8 mouse cellular contexts compared by ENCODE assay signal in genomic region chr2:157077641-157078058, GRCm38 (mm10). TPM values are rescaled to one million over a fixed set of nuclear protein-coding genes. Genes with fewer than 3 reads are reported as not detected.
A peak's percentile ranks its signal among the peaks of the same experiment; 100 is the strongest.
DNase-seq lines count a peak whose midpoint lies in the region; ATAC-seq and TF ChIP-seq lines count a peak whose summit lies in the region.

No protein-coding gene starts in this region.

- no peak for ATAC-seq in embryonic facial prominence, embryonic 11.5 days (replicated peaks; ENCODE audit: insufficient number of reproducible peaks, low FRiP score, low TSS enrichment, low read depth)
- no peak for ATAC-seq in limb, embryonic 14.5 days (ENCODE audit: low FRiP score, low read depth)
- no peak for ATAC-seq in midbrain, embryonic 11.5 days (ENCODE audit: low FRiP score)

- peaks cover 16% of the 10 kb centered on the region for H3K4me1 ChIP-seq in embryonic facial prominence, embryonic 11.5 days (ENCODE audit: control insufficient read depth, insufficient read depth, low read length)
- peaks cover 49% of the 10 kb centered on the region for H3K4me1 ChIP-seq in limb, embryonic 14.5 days (ENCODE audit: control insufficient read depth, insufficient read depth, low read length)
- H3K4me1 ChIP-seq in midbrain, embryonic 11.5 days (ENCODE audit: control insufficient read depth, insufficient read depth, low read length) = peaks cover 42% of the 10 kb centered on the region

- WGBS in embryonic facial prominence, embryonic 11.5 days = 0% methylated on average over 15 of the region's 15 CpGs
- 0% methylated on average over 15 of the region's 15 CpGs for WGBS in limb, embryonic 14.5 days
- 1% methylated on average over 15 of the region's 15 CpGs for WGBS in midbrain, embryonic 11.5 days

- no peaks in the 10 kb centered on the region for H3K9me3 ChIP-seq in embryonic facial prominence, embryonic 11.5 days (replicated peaks; ENCODE audit: control insufficient read depth, low read length)
- no peaks in the 10 kb centered on the region for H3K9me3 ChIP-seq in limb, embryonic 14.5 days (ENCODE audit: control insufficient read depth, low read length)
- H3K9me3 ChIP-seq in midbrain, embryonic 11.5 days (ENCODE audit: control insufficient read depth, low read length) = no peaks in the 10 kb centered on the region

- peak; percentile 34 to 46 for DNase-seq in spleen, adult 18-20 months
- no peak for DNase-seq in spleen, adult 12 weeks (ENCODE audit: low spot score)
- DNase-seq in embryonic facial prominence, embryonic 11.5 days (ENCODE audit: low spot score) = peak; percentile 57
- DNase-seq in heart, adult 9 months (ENCODE audit: low spot score in 2 of 2) = peak; percentile 94 to 96
- peak; percentile 83 to 84 for DNase-seq in kidney, adult 8-10 months
- peak; percentile 74 for DNase-seq in limb, embryonic 14.5 days (ENCODE audit: low spot score)
- DNase-seq in midbrain, embryonic 11.5 days (ENCODE audit: low spot score, missing footprints) = peak; percentile 95
- peak; percentile 86 for DNase-seq in skeletal muscle tissue, adult 2 months (ENCODE audit: low read depth, low spot score)

- no peaks in the 10 kb centered on the region for H3K27me3 ChIP-seq in embryonic facial prominence, embryonic 11.5 days (ENCODE audit: control insufficient read depth, insufficient read depth, low read length)
- no peaks in the 10 kb centered on the region for H3K27me3 ChIP-seq in limb, embryonic 14.5 days (ENCODE audit: control insufficient read depth, insufficient read depth, low read length)
- no peaks in the 10 kb centered on the region for H3K27me3 ChIP-seq in midbrain, embryonic 11.5 days (ENCODE audit: control insufficient read depth, insufficient read depth, low read length)

- H3K9ac ChIP-seq in embryonic facial prominence, embryonic 11.5 days (replicated peaks; ENCODE audit: low read length) = peak overlapping the region; percentile 99
- peak overlapping the region; percentile 96 for H3K9ac ChIP-seq in limb, embryonic 14.5 days (ENCODE audit: low read depth, low read length, severe bottlenecking)
- H3K9ac ChIP-seq in midbrain, embryonic 11.5 days (ENCODE audit: low read length) = peak overlapping the region; percentile 98

- no peak for TF ChIP-seq POLR2A in limb, embryonic 14.5 days (IDR thresholded peaks at IDR 0.05; ENCODE audit: borderline replicate concordance, extremely low read depth, insufficient read depth, insufficient read length)

- H3K4me3 ChIP-seq in embryonic facial prominence, embryonic 11.5 days (ENCODE audit: low read depth, low read length) = peak overlapping the region; percentile 91
- H3K4me3 ChIP-seq in limb, embryonic 14.5 days (replicated peaks; ENCODE audit: low read length) = peak overlapping the region; percentile 91
- peak overlapping the region; percentile 94 for H3K4me3 ChIP-seq in midbrain, embryonic 11.5 days (ENCODE audit: low read depth, low read length)

- 0 out of 2 replicates have a peak overlapping the region, but pooled peaks have one; percentile 98 for H3K27ac ChIP-seq in embryonic facial prominence, embryonic 11.5 days (replicated peaks; ENCODE audit: low read depth, low read length)
- peak overlapping the region; percentile 98 for H3K27ac ChIP-seq in limb, embryonic 14.5 days (replicated peaks; ENCODE audit: low read depth, low read length)
- H3K27ac ChIP-seq in midbrain, embryonic 11.5 days (ENCODE audit: low read depth, low read length) = 0 out of 2 replicates have a peak overlapping the region, but pooled peaks have one; percentile 35

- H3K4me2 ChIP-seq in embryonic facial prominence, embryonic 11.5 days (ENCODE audit: low read depth, low read length) = peak overlapping the region; percentile 85
- H3K4me2 ChIP-seq in limb, embryonic 14.5 days (replicated peaks; ENCODE audit: low read depth, low read length, severe bottlenecking) = peak overlapping the region; percentile 92
- H3K4me2 ChIP-seq in midbrain, embryonic 11.5 days = peak overlapping the region; percentile 94

- no peaks in the 10 kb centered on the region for H3K36me3 ChIP-seq in embryonic facial prominence, embryonic 11.5 days (replicated peaks; ENCODE audit: control insufficient read depth, insufficient read depth, low read depth, low read length)
- H3K36me3 ChIP-seq in limb, embryonic 14.5 days (ENCODE audit: control insufficient read depth, insufficient read depth, low read length) = peaks cover 17% of the 10 kb centered on the region; the same call in 1 of the 2 replicates
- peaks cover 2% of the 10 kb centered on the region; the same call in 1 of the 2 replicates for H3K36me3 ChIP-seq in midbrain, embryonic 11.5 days (ENCODE audit: control insufficient read depth, insufficient read depth, low read length)

RNA-seq across cellular contexts. Expression of gene Soga1, which starts 1.4 kb away (rescaled TPM):
- polyA plus RNA-seq in embryonic facial prominence, embryonic 11.5 days (2014; fragmentation: Nextera tagmentation; extraction: Ambion mirVana) = 5.4 and 5.6 TPM in 2 replicates
- 14.2 and 22.8 TPM in 2 replicates for polyA plus RNA-seq in limb, embryonic 14.5 days (2012; rRNA removed)
- 5.5 and 7.9 TPM in 2 replicates for polyA plus RNA-seq in limb, embryonic 14.5 days (2014; fragmentation: Nextera tagmentation; extraction: Ambion mirVana)
- 5.2 and 6.0 TPM in 2 replicates for polyA plus RNA-seq in midbrain, embryonic 11.5 days (2014; fragmentation: Nextera tagmentation; extraction: Ambion mirVana)

RNA-seq across cellular contexts. Expression of gene Tldc2, which starts 9.2 kb away (rescaled TPM):
- polyA plus RNA-seq in embryonic facial prominence, embryonic 11.5 days (2014; fragmentation: Nextera tagmentation; extraction: Ambion mirVana) = not detected in 2 replicates
- polyA plus RNA-seq in limb, embryonic 14.5 days (2012; rRNA removed) = not detected in 2 replicates
- polyA plus RNA-seq in limb, embryonic 14.5 days (2014; fragmentation: Nextera tagmentation; extraction: Ambion mirVana) = not detected in 2 replicates
- polyA plus RNA-seq in midbrain, embryonic 11.5 days (2014; fragmentation: Nextera tagmentation; extraction: Ambion mirVana) = not detected in 2 replicates

RNA-seq across cellular contexts. Expression of gene Samhd1, which starts 57.4 kb away (rescaled TPM):
- 33.3 and 34.0 TPM in 2 replicates for polyA plus RNA-seq in embryonic facial prominence, embryonic 11.5 days (2014; fragmentation: Nextera tagmentation; extraction: Ambion mirVana)
- 33.6 and 34.4 TPM in 2 replicates for polyA plus RNA-seq in limb, embryonic 14.5 days (2012; rRNA removed)
- polyA plus RNA-seq in limb, embryonic 14.5 days (2014; fragmentation: Nextera tagmentation; extraction: Ambion mirVana) = 24.3 and 28.5 TPM in 2 replicates
- 21.0 and 21.7 TPM in 2 replicates for polyA plus RNA-seq in midbrain, embryonic 11.5 days (2014; fragmentation: Nextera tagmentation; extraction: Ambion mirVana)

Comparison
In these comparisons a context has a peak if more than half of its experiments do, and no peak if none do; other contexts are left out.
1. H3K27ac ChIP-seq: peak in every context shown above with its lines; median percentile 98 in embryonic facial prominence, embryonic 11.5 days; 98 in limb, embryonic 14.5 days; 35 in midbrain, embryonic 11.5 days.